Mouse (Mus musculus): ENCODE results near the gene Spata25.
"Not testable (repeated sequence)": the region's sequence is repeated elsewhere in the genome, so short reads cannot be mapped to it uniquely, and the experiment has no call there.

The Spata25 gene

GRCm38 (mm10) chr2:164804533-164805331 lies 23.6 kb downstream of the Spata25 start, which contains the start of the genes Acot8 and Zswim3:
Acot8 (minus strand) TSS chr2:164804882.
Zswim3 (plus strand) TSS chr2:164805098.
- peak; percentile 98 to 99 for DNase-seq

- no peak for DNase-seq
Observed at GRCm38 (mm10) chr2:164803921-164804313, 24.4 kb downstream of the Spata25 start.

- no peak for DNase-seq
Observed at GRCm38 (mm10) chr2:164803201-164803920, 25.0 kb downstream of the Spata25 start.

- DNase-seq = no peak
Observed at GRCm38 (mm10) chr2:164800252-164801004, 27.9 kb downstream of the Spata25 start.

GRCm38 (mm10) chr2:164798554-164798953 lies 29.8 kb downstream of the Spata25 start:
- not testable (repeated sequence) for DNase-seq

GRCm38 (mm10) chr2:164795868-164796267 lies 32.5 kb downstream of the Spata25 start:
- no peak for DNase-seq

GRCm38 (mm10) chr2:164794293-164794692 lies 34.0 kb downstream of the Spata25 start:
- DNase-seq = peak; percentile 58 to 59

GRCm38 (mm10) chr2:164793772-164794171 lies 34.6 kb downstream of the Spata25 start:
- no peak for DNase-seq

- DNase-seq = peak; percentile 57 to 62
Observed at GRCm38 (mm10) chr2:164793236-164793635, 35.1 kb downstream of the Spata25 start.

GRCm38 (mm10) chr2:164792400-164793190 lies 35.7 kb downstream of the Spata25 start:
- DNase-seq = no peak

GRCm38 (mm10) chr2:164791841-164792261 lies 36.5 kb downstream of the Spata25 start:
- no peak for DNase-seq

GRCm38 (mm10) chr2:164790451-164790850 lies 37.9 kb downstream of the Spata25 start:
- DNase-seq = no peak

GRCm38 (mm10) chr2:164788411-164788810 lies 39.9 kb downstream of the Spata25 start:
- DNase-seq = no peak

GRCm38 (mm10) chr2:164787779-164788178 lies 40.6 kb downstream of the Spata25 start:
- no peak for DNase-seq

- no peak for DNase-seq
Observed at GRCm38 (mm10) chr2:164787032-164787431, 41.3 kb downstream of the Spata25 start.

GRCm38 (mm10) chr2:164786388-164786885 lies 41.9 kb downstream of the Spata25 start:
- DNase-seq = no peak

GRCm38 (mm10) chr2:164785481-164786387 lies 42.6 kb downstream of the Spata25 start, which contains the start of gene Snx21:
Snx21 (plus strand) TSS chr2:164785823.
- peak; percentile 72 to 74 for DNase-seq

- no peak for DNase-seq
Observed at GRCm38 (mm10) chr2:164784869-164785420, 43.4 kb downstream of the Spata25 start.

GRCm38 (mm10) chr2:164783926-164784581 lies 44.3 kb downstream of the Spata25 start:
- DNase-seq = no peak

GRCm38 (mm10) chr2:164781876-164782275 lies 46.5 kb downstream of the Spata25 start:
- no peak for DNase-seq

All from thymus, postnatal 36 days (tissue).